Mouse (Mus musculus) forebrain, embryonic 14.5 days (tissue): ENCODE results near the gene Ankrd13a. TPM values are rescaled to one million over a fixed set of nuclear protein-coding genes. Genes with fewer than 3 reads are reported as not detected.
A peak's percentile ranks its signal among the peaks of the same experiment; 100 is the strongest.

Source experiments
- ATAC-seq: fragments of 200-750 bp; cut with Nextera tagmentation; 2 replicates; pipeline ENCODE4 v1.8.0; 2017; ENCODE audit warnings: mild to moderate bottlenecking, moderate library complexity
- DNase-seq: peaks from one replicate; pipeline ENCODE4 v3.0.0-alpha.2; 2015; ENCODE audit warnings: low spot score
- H3K27ac ChIP-seq: fragments of 300-500 bp; sonication (generic); 2 replicates; pipeline ENCODE4 v1.5.1; 2014; ENCODE audit warnings: low read depth, mild to moderate bottlenecking, control low read depth, low read length, moderate library complexity
- H3K27me3 ChIP-seq: fragments of 300-500 bp; sonication (generic); replicated peaks from 2 replicates; pipeline ENCODE4 v1.6.1; 2014; ENCODE audit warnings: low read length, control low read depth, mixed read lengths; ENCODE audit not compliant: control insufficient read depth, insufficient read depth
- H3K36me3 ChIP-seq: fragments of 300-500 bp; sonication (generic); 2 replicates; pipeline ENCODE4 v1.6.1; 2014; ENCODE audit warnings: low read length, control low read depth; ENCODE audit not compliant: control insufficient read depth, insufficient read depth
- H3K4me1 ChIP-seq: fragments of 300-500 bp; sonication (generic); 2 replicates; pipeline ENCODE4 v1.6.1; 2014; ENCODE audit warnings: antibody characterized with exemption, low read length, control low read depth; ENCODE audit not compliant: control insufficient read depth, insufficient read depth
- H3K4me2 ChIP-seq: fragments of 300-500 bp; sonication (generic); 2 replicates; pipeline ENCODE4 v1.6.1; 2014; ENCODE audit warnings: mild to moderate bottlenecking, control low read depth, low read length
- H3K4me3 ChIP-seq: fragments of 300-500 bp; sonication (generic); 2 replicates; pipeline ENCODE4 v1.5.1; 2014; ENCODE audit warnings: low read depth, low read length, control low read depth
- H3K9ac ChIP-seq: fragments of 300-500 bp; sonication (generic); 2 replicates; pipeline ENCODE4 v1.6.1; 2014; ENCODE audit warnings: mild to moderate bottlenecking, low read length, control low read depth, moderate library complexity
- H3K9me3 ChIP-seq: fragments of 300-500 bp; sonication (generic); replicated peaks from 2 replicates; pipeline ENCODE4 v1.6.1; 2016; ENCODE audit warnings: low read length, control low read depth, mixed read lengths; ENCODE audit not compliant: control insufficient read depth
- WGBS: fragments of 180-500 bp; shearing (Covaris S2); extraction: QIAGEN DNeasy Blood & Tissue Kit; methylation state at CpG from one replicate; pipeline ENCODE4 v1.1.7; 2014; 5-methylcytosine and 5-hydroxymethylcytosine counted together
- polyA plus RNA-seq: library from polyadenylated mRNA; unstranded; fragments of >200 nt; fragmentation: Nextera tagmentation; extraction: Ambion mirVana; gene quantifications from 2 replicates; pipeline ENCODE4 v1.2.1, GENCODE M21; 2014

The Ankrd13a gene
- polyA plus RNA-seq, 1 experiment from 2014 or later = 25.8 TPM

- ATAC-seq = no peak
- peaks cover 6% of the 10 kb centered on the region; the same call in 1 of the 2 replicates for H3K4me1 ChIP-seq
- no peak overlapping the region for H3K4me2 ChIP-seq
- no peak overlapping the region for H3K27ac ChIP-seq
- peak; percentile 11 for DNase-seq
- H3K27me3 ChIP-seq = no peaks in the 10 kb centered on the region
- WGBS = 16% methylated on average over 8 of the region's 8 CpGs
- no peak overlapping the region for H3K4me3 ChIP-seq
- H3K9me3 ChIP-seq = no peaks in the 10 kb centered on the region
- no peak overlapping the region for H3K9ac ChIP-seq
- H3K36me3 ChIP-seq = peaks cover 84% of the 10 kb centered on the region
These were observed 26.6 kb downstream of the Ankrd13a start for GRCm38 (mm10) chr5:114801049-114801448.

GRCm38 (mm10) chr5:114801841-114802240, 27.4 kb downstream of the Ankrd13a start:
- Histone ChIP-seq H3K27ac (no peak overlapping the region), H3K4me2 (no peak overlapping the region), H3K27me3 (no peaks in the 10 kb centered on the region), H3K36me3 (peaks cover 89% of the 10 kb centered on the region), H3K4me1 (no peaks in the 10 kb centered on the region), H3K9me3 (no peaks in the 10 kb centered on the region), H3K9ac (no peak overlapping the region), H3K4me3 (no peak overlapping the region)
- DNase-seq = no peak
- no peak for ATAC-seq
- 77% methylated on average over 6 of the region's 6 CpGs for WGBS

DNA sequence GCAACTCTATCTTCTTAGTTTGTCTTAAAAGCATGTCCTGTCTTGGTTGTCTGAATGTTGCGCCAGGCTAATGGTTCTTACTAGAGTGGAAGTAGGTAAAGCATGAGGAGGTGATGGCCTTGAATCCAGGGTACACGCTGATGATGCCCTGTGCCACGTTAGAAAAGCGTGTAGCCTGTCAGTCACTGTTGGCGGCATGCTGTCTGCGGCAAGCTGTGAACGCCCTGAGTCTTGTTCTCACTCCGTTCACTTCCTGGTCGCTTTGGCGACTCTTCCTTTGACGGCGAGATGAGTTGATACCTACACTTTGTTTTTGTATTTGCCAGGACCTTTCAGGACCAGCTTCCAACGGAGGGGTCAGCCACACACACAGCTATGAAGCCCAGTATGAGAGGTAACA, 28.8 kb downstream of the Ankrd13a start:
- ATAC-seq = no peak
- Histone ChIP-seq H3K4me2 (no peak overlapping the region), H3K36me3 (peaks cover 93% of the 10 kb centered on the region), H3K4me3 (no peak overlapping the region), H3K9me3 (no peaks in the 10 kb centered on the region), H3K27me3 (no peaks in the 10 kb centered on the region), H3K27ac (no peak overlapping the region), H3K9ac (no peak overlapping the region), H3K4me1 (no peaks in the 10 kb centered on the region)
- DNase-seq = no peak
- 92% methylated on average over 13 of the region's 13 CpGs for WGBS

DNA sequence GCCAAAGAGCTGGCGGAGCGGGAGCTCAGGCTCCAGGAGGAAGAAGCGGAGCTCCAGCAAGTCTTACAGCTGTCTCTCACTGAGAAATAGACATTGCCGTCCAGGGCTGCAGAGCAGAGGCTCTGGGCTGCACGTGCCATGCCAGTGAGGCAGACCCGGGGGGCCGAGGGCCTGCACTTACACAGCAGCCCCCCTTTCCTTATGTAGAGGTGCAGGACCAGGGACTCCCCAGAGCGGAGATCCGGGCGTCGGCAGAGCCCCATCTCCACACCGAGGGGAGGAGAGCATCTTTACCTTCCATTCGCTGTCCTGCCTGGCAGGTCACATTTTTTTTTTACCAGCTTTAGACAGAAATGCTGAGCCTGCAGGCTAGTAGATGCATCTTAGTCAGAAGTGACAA, 29.9 kb downstream of the Ankrd13a start:
- no peaks in the 10 kb centered on the region for H3K27me3 ChIP-seq
- DNase-seq (no peak), ATAC-seq (no peak)
- H3K36me3 ChIP-seq = peaks cover 93% of the 10 kb centered on the region
- no peak overlapping the region for H3K9ac ChIP-seq
- H3K27ac ChIP-seq = no peak overlapping the region
- 82% methylated on average over 13 of the region's 13 CpGs for WGBS
- H3K9me3 ChIP-seq = no peaks in the 10 kb centered on the region
- no peak overlapping the region for H3K4me3 ChIP-seq
- no peaks in the 10 kb centered on the region for H3K4me1 ChIP-seq
- H3K4me2 ChIP-seq = no peak overlapping the region

GRCm38 (mm10) chr5:114804958-114805357, 30.5 kb downstream of the Ankrd13a start:
- no peaks in the 10 kb centered on the region for H3K9me3 ChIP-seq
- no peak for ATAC-seq
- no peaks in the 10 kb centered on the region for H3K27me3 ChIP-seq
- peaks cover 87% of the 10 kb centered on the region for H3K36me3 ChIP-seq
- 0 out of 2 replicates have a peak overlapping the region, but pooled peaks have one; percentile 21 for H3K27ac ChIP-seq
- WGBS = 31% methylated on average over 3 of the region's 3 CpGs
- no peak overlapping the region for H3K4me3 ChIP-seq
- H3K9ac ChIP-seq = no peak overlapping the region; the same call in 1 of the 2 replicates
- no peaks in the 10 kb centered on the region for H3K4me1 ChIP-seq
- H3K4me2 ChIP-seq = no peak overlapping the region
- peak; percentile 43 for DNase-seq

DNA sequence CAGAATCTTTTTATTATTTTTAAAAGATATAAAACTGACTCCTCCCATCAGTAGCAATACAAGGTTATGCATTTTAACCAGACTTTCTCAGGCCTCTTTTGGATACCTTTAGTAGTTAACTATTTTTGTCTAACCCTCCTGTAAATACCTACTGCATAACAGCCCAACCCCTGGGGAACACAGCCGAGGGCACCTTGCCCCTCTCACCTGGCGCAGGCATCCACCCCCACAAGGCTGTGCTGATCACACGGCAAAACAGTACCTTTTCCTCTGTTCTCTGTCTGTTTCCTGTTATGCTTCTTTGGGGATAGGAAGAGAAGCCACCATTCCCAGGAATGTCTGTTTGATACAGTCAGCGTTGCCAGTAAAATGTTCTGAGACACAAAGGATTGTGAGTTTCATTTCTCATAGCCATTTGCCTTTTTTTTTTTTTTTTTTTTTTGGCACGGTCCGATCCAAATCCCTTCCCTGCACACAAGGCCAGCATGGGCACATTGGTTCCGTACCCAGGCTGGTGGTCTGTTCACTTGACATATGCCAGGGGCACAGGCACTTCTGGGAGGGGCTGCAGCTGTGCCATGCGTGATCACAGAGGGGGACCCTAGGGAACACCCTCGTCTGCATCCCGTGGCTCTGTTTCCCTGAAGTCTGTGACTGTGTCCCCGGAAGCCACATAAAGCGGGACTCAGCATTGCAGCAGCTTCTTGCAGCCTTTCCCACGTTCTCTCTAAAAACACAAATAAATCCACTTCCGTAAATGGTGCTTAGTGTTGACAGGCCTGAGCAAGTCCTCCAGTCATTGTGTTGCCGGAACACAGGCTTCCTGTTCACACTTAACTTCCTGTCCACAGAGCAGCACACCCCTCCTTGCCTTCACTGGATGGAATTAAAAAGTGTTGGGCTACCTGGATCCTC, 31.2 kb downstream of the Ankrd13a start:
- Histone ChIP-seq H3K27me3 (no peaks in the 10 kb centered on the region), H3K4me3 (no peak overlapping the region), H3K9me3 (no peaks in the 10 kb centered on the region), H3K36me3 (peaks cover 84% of the 10 kb centered on the region), H3K4me2 (no peak overlapping the region), H3K9ac (no peak overlapping the region), H3K4me1 (no peaks in the 10 kb centered on the region), H3K27ac (no peak overlapping the region)
- 84% methylated on average over 15 of the region's 15 CpGs for WGBS
- ATAC-seq (no peak), DNase-seq (no peak)

DNA sequence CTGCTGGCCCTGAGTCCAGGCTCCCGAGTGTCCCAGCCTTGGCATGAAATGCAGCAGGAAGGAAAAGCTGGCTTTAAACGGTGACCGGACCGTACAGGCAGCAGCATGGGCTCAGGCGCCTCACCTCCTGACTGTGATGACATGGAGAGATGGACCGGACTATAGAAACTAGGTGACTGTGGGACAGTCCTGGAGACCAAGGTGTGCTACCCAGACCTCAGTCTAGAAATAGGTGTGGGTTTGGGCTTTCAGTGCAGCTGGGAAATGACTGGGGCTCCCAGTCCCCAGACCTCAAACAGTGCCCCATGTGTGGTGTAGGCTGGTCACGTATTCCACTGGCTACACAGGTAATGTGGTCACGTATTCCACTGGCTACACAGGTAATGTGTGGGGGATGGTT, 32.2 kb downstream of the Ankrd13a start:
- no peaks in the 10 kb centered on the region for H3K9me3 ChIP-seq
- 86% methylated on average over 8 of the region's 8 CpGs for WGBS
- peaks cover 76% of the 10 kb centered on the region for H3K36me3 ChIP-seq
- H3K4me1 ChIP-seq = 0 out of 2 replicates have a peak, but pooled peaks cover under 1% of the 10 kb centered on the region
- no peak for ATAC-seq
- H3K9ac ChIP-seq = no peak overlapping the region
- no peak for DNase-seq
- H3K27ac ChIP-seq = 0 out of 2 replicates have a peak overlapping the region, but pooled peaks have one; percentile 14
- no peak overlapping the region for H3K4me3 ChIP-seq
- no peak overlapping the region for H3K4me2 ChIP-seq
- H3K27me3 ChIP-seq = no peaks in the 10 kb centered on the region

GRCm38 (mm10) chr5:114807063-114807462, 32.6 kb downstream of the Ankrd13a start:
- Histone ChIP-seq H3K27me3 (no peaks in the 10 kb centered on the region), H3K27ac (0 out of 2 replicates have a peak overlapping the region, but pooled peaks have one; percentile 14), H3K4me3 (no peak overlapping the region), H3K4me1 (0 out of 2 replicates have a peak, but pooled peaks cover 3% of the 10 kb centered on the region), H3K4me2 (no peak overlapping the region), H3K9me3 (no peaks in the 10 kb centered on the region), H3K36me3 (peaks cover 73% of the 10 kb centered on the region), H3K9ac (no peak overlapping the region)
- no peak for ATAC-seq
- DNase-seq = no peak
- WGBS = 43% methylated on average over 9 of the region's 9 CpGs

DNA sequence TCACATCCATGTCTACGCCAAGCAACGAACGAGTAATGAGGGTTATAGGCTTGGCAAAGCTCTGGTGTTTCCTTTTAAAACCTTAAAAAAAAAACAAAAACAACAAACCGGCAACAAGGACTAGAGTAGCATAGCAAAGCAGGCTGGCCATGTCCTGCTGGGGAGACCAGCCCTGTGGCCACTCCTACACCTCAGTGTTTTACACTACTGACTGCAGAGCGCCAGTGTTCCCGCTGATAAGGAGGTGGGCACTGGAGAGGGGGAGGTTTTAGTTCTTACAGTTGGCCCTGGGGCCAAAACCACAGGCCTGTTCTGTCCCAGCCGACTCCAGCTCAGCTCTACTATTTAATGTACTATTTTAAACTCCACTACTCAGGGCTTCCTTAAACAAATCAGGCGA, 33.0 kb downstream of the Ankrd13a start:
- Histone ChIP-seq H3K36me3 (peaks cover 69% of the 10 kb centered on the region), H3K4me1 (0 out of 2 replicates have a peak, but pooled peaks cover 7% of the 10 kb centered on the region), H3K4me3 (no peak overlapping the region), H3K9ac (no peak overlapping the region), H3K27me3 (no peaks in the 10 kb centered on the region), H3K27ac (0 out of 2 replicates have a peak overlapping the region, but pooled peaks have one; percentile 14), H3K4me2 (no peak overlapping the region), H3K9me3 (no peaks in the 10 kb centered on the region)
- 30% methylated on average over 8 of the region's 8 CpGs for WGBS
- ATAC-seq = no peak
- no peak for DNase-seq
